Mouse (Mus musculus) yolk sac, embryonic 10.5 days (tissue): ENCODE measurements around the gene Dusp8.
"Not testable (repeated sequence)": the region's sequence is repeated elsewhere in the genome, so short reads cannot be mapped to it uniquely, and the experiment has no call there.

Experiments used
- DNase-seq: peaks from one replicate; pipeline ENCODE4 v3.0.0-alpha.2; 2017; ENCODE audit warnings: low spot score

The Dusp8 gene

DNA sequence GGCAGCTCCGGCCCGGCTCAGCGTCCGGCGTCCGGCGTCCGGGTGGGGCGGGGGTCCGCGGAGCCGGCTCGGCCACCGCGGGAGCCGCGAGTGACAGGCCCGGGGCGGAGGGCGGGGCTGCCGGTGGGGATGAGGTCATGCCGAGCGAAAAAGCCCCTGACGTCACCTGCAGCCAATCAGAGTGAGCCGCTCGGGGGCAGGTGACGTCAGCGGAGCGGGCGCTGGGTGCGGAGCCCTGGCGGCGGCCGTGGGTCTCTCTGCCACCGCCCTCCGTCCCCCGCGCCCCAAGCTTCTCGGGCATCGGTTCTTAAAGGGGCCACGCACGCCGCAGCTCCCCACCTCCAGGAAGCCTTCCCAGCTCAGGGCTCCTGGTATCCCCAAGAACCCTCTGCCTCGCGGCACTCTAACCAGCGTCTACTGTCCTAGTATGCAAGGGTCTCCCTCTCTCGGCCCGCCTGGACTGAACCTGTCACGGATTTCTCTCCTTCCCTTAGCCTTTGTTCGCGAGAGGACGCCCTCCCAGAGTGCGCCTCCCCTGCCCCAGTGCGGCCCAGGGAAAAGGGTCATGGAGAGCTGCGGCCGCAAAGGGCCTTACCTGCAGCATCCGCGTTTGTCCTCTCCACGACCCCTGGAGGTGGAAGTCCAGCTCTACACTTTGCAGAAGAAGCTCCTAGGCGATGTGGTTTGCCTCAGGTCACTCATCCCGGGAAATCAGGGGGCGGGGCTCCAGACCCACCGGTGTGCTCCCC is at the start of gene Dusp8:
Gene Dusp8 (minus strand): TSS at position 661 of the 749 bp plus-strand sequence.
- peak; percentile 85 for DNase-seq

- DNase-seq, result no peak
Observed at GRCm38 (mm10) chr7:142144507-142144906, 48.9 kb upstream of the Dusp8 start, which contains the start of gene Gm45337. Gene Gm45337, minus strand, starts transcription at chr7:142144607.

DNA sequence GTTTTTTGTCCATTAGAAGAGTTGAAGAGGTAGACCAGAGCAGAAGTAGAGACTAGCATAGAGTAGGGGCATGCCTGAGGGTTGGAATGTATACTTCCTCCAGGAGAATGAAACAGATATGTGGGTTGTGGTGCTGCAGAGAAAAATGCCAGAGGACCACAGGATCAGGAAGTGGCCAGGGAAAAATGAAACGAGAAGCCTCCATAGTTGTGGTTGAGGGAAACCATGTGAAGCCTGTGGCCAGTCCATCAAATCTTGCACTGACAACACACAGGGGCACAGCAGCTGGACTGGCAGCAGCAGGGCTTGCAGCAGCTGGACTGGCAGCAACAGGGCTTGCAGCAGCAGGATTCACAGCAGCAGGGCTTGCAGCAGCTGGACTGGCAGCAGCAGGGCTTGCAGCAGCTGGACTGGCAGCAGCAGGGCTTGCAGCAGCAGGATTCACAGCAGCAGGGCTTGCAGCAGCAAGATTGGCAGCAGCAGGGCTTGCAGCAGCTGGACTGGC is 47.9 kb upstream of the Dusp8 start:
- DNase-seq, result not testable (repeated sequence)

DNA sequence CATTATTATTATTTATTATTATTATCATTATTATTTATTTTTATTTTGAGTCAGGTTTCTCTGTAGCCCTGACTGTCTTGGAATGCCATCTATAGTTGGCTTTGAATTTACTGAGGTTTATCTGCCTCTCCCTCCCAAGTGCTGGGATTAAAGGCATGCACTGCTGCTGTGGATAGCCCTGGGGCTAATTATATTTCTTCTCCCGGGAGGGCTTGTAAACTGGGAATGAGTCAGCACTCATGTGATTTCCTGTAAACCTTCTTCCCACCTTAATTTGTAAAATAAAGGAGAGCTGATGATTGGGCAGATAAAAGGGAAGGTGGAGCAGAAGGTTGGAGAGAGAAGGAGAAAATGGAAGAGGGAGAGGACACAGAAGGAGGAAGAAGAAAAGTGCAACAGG is 45.1 kb upstream of the Dusp8 start:
- no peak for DNase-seq

- DNase-seq, result not testable (repeated sequence)
Observed at GRCm38 (mm10) chr7:142135934-142136333, 40.3 kb upstream of the Dusp8 start, which contains the start of gene Gm39115. Gene Gm39115, minus strand, starts transcription at chr7:142136034.

- DNase-seq, result no peak
Observed at GRCm38 (mm10) chr7:142134206-142134995, 38.8 kb upstream of the Dusp8 start.

DNA sequence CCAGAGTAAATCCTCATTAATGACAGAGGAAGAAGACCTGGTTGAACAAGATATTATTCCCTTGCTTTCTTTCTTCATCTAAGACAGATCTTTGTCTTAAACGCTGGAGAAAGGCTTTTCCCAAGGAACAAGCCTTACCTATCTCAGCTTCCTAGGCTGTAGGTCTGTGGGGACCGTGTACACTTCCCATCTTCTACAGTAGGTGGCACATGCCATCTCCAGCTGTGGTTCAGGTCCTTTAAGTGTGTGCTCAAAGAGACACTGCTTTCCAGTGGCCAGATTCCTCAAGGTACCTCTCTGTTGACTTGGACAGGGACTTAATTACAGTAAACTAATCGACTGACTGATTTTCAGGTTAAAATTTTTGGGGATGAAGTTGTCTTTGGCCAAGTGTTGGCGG is 33.2 kb upstream of the Dusp8 start:
- no peak for DNase-seq

- DNase-seq, result not testable (repeated sequence)
Observed at GRCm38 (mm10) chr7:142120629-142121028, 25.0 kb upstream of the Dusp8 start, which contains the start of gene Gm45618. Gene Gm45618, minus strand, starts transcription at chr7:142120729.

GRCm38 (mm10) chr7:142119632-142120031 is 24.0 kb upstream of the Dusp8 start:
- DNase-seq, result no peak

GRCm38 (mm10) chr7:142104747-142105146 is 9.1 kb upstream of the Dusp8 start:
- DNase-seq, result no peak

- DNase-seq, result peak; percentile 49
Observed at GRCm38 (mm10) chr7:142097776-142098175, 2.1 kb upstream of the Dusp8 start.

GRCm38 (mm10) chr7:142096701-142097100 is 1.1 kb upstream of the Dusp8 start:
- DNase-seq, result no peak

- DNase-seq, result peak; percentile 40
Observed at GRCm38 (mm10) chr7:142094301-142095143, 1.1 kb downstream of the Dusp8 start.

GRCm38 (mm10) chr7:142093696-142094240 is 1.9 kb downstream of the Dusp8 start:
- no peak for DNase-seq

GRCm38 (mm10) chr7:142092991-142093390 is 2.7 kb downstream of the Dusp8 start:
- no peak for DNase-seq

GRCm38 (mm10) chr7:142091848-142092247 is 3.8 kb downstream of the Dusp8 start:
- DNase-seq, result no peak

- no peak for DNase-seq
Observed at GRCm38 (mm10) chr7:142089648-142090447, 5.8 kb downstream of the Dusp8 start.

- peak; percentile 22 for DNase-seq
Observed at GRCm38 (mm10) chr7:142088886-142089285, 6.8 kb downstream of the Dusp8 start.

- peak; percentile 9 for DNase-seq
Observed at GRCm38 (mm10) chr7:142087069-142087652, 8.5 kb downstream of the Dusp8 start.
